ENCODE assay signal across 28 mouse cellular contexts in genomic region chr4:117122209-117122608, GRCm38 (mm10). TPM values are rescaled to one million over a fixed set of nuclear protein-coding genes. Genes with fewer than 3 reads are reported as not detected.
DNase-seq lines count a peak whose midpoint lies in the region; ATAC-seq and TF ChIP-seq lines count a peak whose summit lies in the region.
"Had no signal": no experiment of that assay in that cellular context is flagged by ENCODE, and none has a peak within 500 bp of the region (broad histone marks: within the 10 kb centered on the region; RNA-seq: fewer than 3 reads in every experiment).

No protein-coding gene starts in this region.

- DNase-seq in cerebellum, adult 11-12 months = peak; percentile 30
- DNase-seq in cerebellum, adult 11 months = no peak
- DNase-seq in hindbrain, embryonic 10.5 days (ENCODE audit: low spot score) = no peak
- no peak for DNase-seq in adrenal gland, postnatal 4 days (ENCODE audit: low spot score in 2 of 2)
- DNase-seq in urinary bladder, postnatal 10 days (ENCODE audit: low spot score) = no peak
- DNase-seq: adrenal gland, adult 8-10 months; cerebellum, adult 18-20 months; cerebellum, postnatal 14 days; kidney, adult 9 months; kidney, postnatal 25 days; thymus, postnatal 14 days had no signal

- no peaks in the 10 kb centered on the region for H3K27me3 ChIP-seq in hindbrain, embryonic 10.5 days (ENCODE audit: insufficient read depth, poor library complexity, severe bottlenecking)
- no peaks in the 10 kb centered on the region for H3K27me3 ChIP-seq in hindbrain, embryonic 12.5 days
- H3K27me3 ChIP-seq in ES-Bruce4 (ENCODE audit: control insufficient read depth, insufficient read depth, low read length, poor library complexity, severe bottlenecking) (no peaks in the 10 kb centered on the region), myocyte (ENCODE audit: control insufficient read depth, insufficient read depth, insufficient read length) (no peaks in the 10 kb centered on the region)
- H3K27me3 ChIP-seq: embryonic facial prominence, embryonic 12.5 days; forebrain, embryonic 12.5 days; hindbrain, embryonic 15.5 days; intestine, embryonic 15.5 days; limb, embryonic 15.5 days had no signal

- no peak for TF ChIP-seq EP300 in ES-Bruce4 (IDR thresholded peaks at IDR 0.05; ENCODE audit: insufficient read depth, low read depth, low read length)

- H3K27ac ChIP-seq in hindbrain, embryonic 10.5 days = peak overlapping the region; percentile 18; the same call in 1 of the 2 replicates
- H3K27ac ChIP-seq in hindbrain, embryonic 12.5 days = no peak overlapping the region
- H3K27ac ChIP-seq in ES-Bruce4 (ENCODE audit: insufficient read depth, low read length) = peak overlapping the region; percentile 65
- H3K27ac ChIP-seq: embryonic facial prominence, embryonic 12.5 days; forebrain, embryonic 12.5 days; hindbrain, embryonic 15.5 days; intestine, embryonic 15.5 days; layer of hippocampus, adult 2 months; limb, embryonic 15.5 days; liver, embryonic 14.5 days had no signal

- H3K4me3 ChIP-seq in hindbrain, embryonic 10.5 days = no peak overlapping the region
- no peak overlapping the region for H3K4me3 ChIP-seq in hindbrain, embryonic 12.5 days
- H3K4me3 ChIP-seq in ES-Bruce4 (ENCODE audit: low read depth, low read length) = peak overlapping the region; percentile 35
- no peak overlapping the region for H3K4me3 ChIP-seq in myocyte
- H3K4me3 ChIP-seq: embryonic facial prominence, embryonic 12.5 days; erythroblast, embryonic 14.5 days; forebrain, embryonic 12.5 days; intestine, embryonic 15.5 days; layer of hippocampus, adult 2 months; limb, embryonic 15.5 days; midbrain, embryonic 10.5 days had no signal

- ATAC-seq in hindbrain, embryonic 12.5 days (ENCODE audit: low FRiP score) = no peak
- ATAC-seq: intestine, embryonic 15.5 days had no signal

- 83% methylated on average over 4 of the region's 4 CpGs for WGBS in hindbrain, embryonic 10.5 days
- 91% methylated on average over 4 of the region's 4 CpGs for WGBS in hindbrain, embryonic 12.5 days

- H3K9me3 ChIP-seq in hindbrain, embryonic 10.5 days = no peaks in the 10 kb centered on the region
- H3K9me3 ChIP-seq in hindbrain, embryonic 12.5 days (replicated peaks) = no peaks in the 10 kb centered on the region
- H3K9me3 ChIP-seq in ES-Bruce4 (replicated peaks; ENCODE audit: control insufficient read depth, insufficient read depth, low read length, poor library complexity, severe bottlenecking) = no peaks in the 10 kb centered on the region
- H3K9me3 ChIP-seq: embryonic facial prominence, embryonic 12.5 days; forebrain, embryonic 12.5 days; G1E; hindbrain, embryonic 15.5 days; intestine, embryonic 15.5 days; limb, embryonic 15.5 days; midbrain, embryonic 10.5 days had no signal

- no peak for TF ChIP-seq POLR2A in ES-Bruce4 (IDR thresholded peaks at IDR 0.05; ENCODE audit: insufficient read depth, low read length)
- TF ChIP-seq POLR2A in myocyte (IDR thresholded peaks at IDR 0.05; ENCODE audit: insufficient read length, low read depth) = no peak

- H3ac ChIP-seq in myocyte (ENCODE audit: control insufficient read depth, insufficient read length) = no peak overlapping the region

- peaks cover 51% of the 10 kb centered on the region for H3K4me1 ChIP-seq in hindbrain, embryonic 10.5 days (replicated peaks)
- peaks cover 35% of the 10 kb centered on the region for H3K4me1 ChIP-seq in hindbrain, embryonic 12.5 days
- H3K4me1 ChIP-seq in ES-Bruce4 (ENCODE audit: control insufficient read depth, insufficient read depth, low read length) = peaks cover 2% of the 10 kb centered on the region

- no peak for TF ChIP-seq CTCF in ES-Bruce4 (IDR thresholded peaks at IDR 0.05; ENCODE audit: low read depth, low read length)

- no peak overlapping the region for H3K9ac ChIP-seq in hindbrain, embryonic 12.5 days
- H3K9ac ChIP-seq in ES-Bruce4 (ENCODE audit: low read depth, poor library complexity, severe bottlenecking) = peak overlapping the region; percentile 4; the same call in 1 of the 2 replicates
- H3K9ac ChIP-seq: embryonic facial prominence, embryonic 12.5 days; forebrain, embryonic 12.5 days; hindbrain, embryonic 15.5 days; intestine, embryonic 15.5 days; limb, embryonic 15.5 days; liver, embryonic 14.5 days had no signal

- peaks cover 8% of the 10 kb centered on the region; the same call in 1 of the 2 replicates for H3K36me3 ChIP-seq in hindbrain, embryonic 10.5 days
- no peaks in the 10 kb centered on the region for H3K36me3 ChIP-seq in hindbrain, embryonic 12.5 days
- H3K36me3 ChIP-seq in ES-Bruce4 (ENCODE audit: control insufficient read depth, insufficient read depth, low read length, poor library complexity, severe bottlenecking) = peaks cover 4% of the 10 kb centered on the region; the same call in 1 of the 2 replicates
- H3K36me3 ChIP-seq in myocyte (ENCODE audit: control insufficient read depth, insufficient read depth) = no peaks in the 10 kb centered on the region
- H3K36me3 ChIP-seq: embryonic facial prominence, embryonic 12.5 days; forebrain, embryonic 12.5 days; hindbrain, embryonic 15.5 days; intestine, embryonic 15.5 days; limb, embryonic 15.5 days had no signal

- peaks cover 7% of the 10 kb centered on the region for H3K79me2 ChIP-seq in myocyte (ENCODE audit: control insufficient read depth, insufficient read depth)

- H3K4me2 ChIP-seq in hindbrain, embryonic 12.5 days (replicated peaks) = no peak overlapping the region
- peak overlapping the region; percentile 18 for H3K4me2 ChIP-seq in myocyte (ENCODE audit: low read depth)
- H3K4me2 ChIP-seq: forebrain, embryonic 12.5 days; hindbrain, embryonic 15.5 days; intestine, embryonic 15.5 days; limb, embryonic 15.5 days had no signal

TF ChIP-seq in myocyte, 11 proteins besides CTCF, POLR2A, EP300 and RAD21:
- TF ChIP-seq E2F4 (IDR thresholded peaks at IDR 0.05; ENCODE audit: insufficient read depth) = no peak
- TF ChIP-seq SRF (IDR thresholded peaks at IDR 0.05; ENCODE audit: control insufficient read depth, insufficient read length, low read depth) = no peak
- TF ChIP-seq CEBPB (IDR thresholded peaks at IDR 0.05; ENCODE audit: insufficient read depth, poor library complexity, severe bottlenecking) = no peak
- TF ChIP-seq POLR2AphosphoS2 (IDR thresholded peaks at IDR 0.05; ENCODE audit: insufficient read length, low read depth) = no peak
- no peak for TF ChIP-seq MYOG (IDR thresholded peaks at IDR 0.05; ENCODE audit: control insufficient read depth in 1 of 3, insufficient read depth in 1 of 3, insufficient read length in 2 of 3, low read depth in 2 of 3)
- TF ChIP-seq REST (IDR thresholded peaks at IDR 0.05; ENCODE audit: insufficient read depth, insufficient read length) = no peak
- no peak for TF ChIP-seq USF1 (IDR thresholded peaks at IDR 0.05; ENCODE audit: low read depth)

RNA-seq across cellular contexts. Expression of gene Btbd19, which starts 3.3 kb away (rescaled TPM):
- 4.4 and 4.8 TPM in 2 replicates for polyA plus RNA-seq in hindbrain, embryonic 10.5 days (2016; fragmentation: Nextera tagmentation; extraction: Ambion mirVana)
- polyA plus RNA-seq in hindbrain, embryonic 12.5 days (2016; fragmentation: Nextera tagmentation; extraction: Ambion mirVana) = 4.0 and 4.5 TPM in 2 replicates
- polyA plus RNA-seq in ES-Bruce4 (2011; ENCODE audit: insufficient read depth, insufficient read length, low read depth, missing spikeins) = 60.9 and 65.8 TPM in 2 replicates
- 20.2 TPM for polyA plus RNA-seq in myocyte (2012; fragmentation: generic; extraction: Trizol)
- 10 to 100 TPM in 1 of 2 experiments, 1 to 10 TPM in 1; 9.1 to 10.8 TPM for total RNA-seq in adrenal gland, postnatal 4 days (2021)

RNA-seq across cellular contexts. Expression of gene Tctex1d4, which starts 4.4 kb away (rescaled TPM):
- 0.71 TPM in 1 of 2 replicates, not detected in the other for polyA plus RNA-seq in hindbrain, embryonic 10.5 days (2016; fragmentation: Nextera tagmentation; extraction: Ambion mirVana)
- 0.34 TPM in 1 of 2 replicates, not detected in the other for polyA plus RNA-seq in hindbrain, embryonic 12.5 days (2016; fragmentation: Nextera tagmentation; extraction: Ambion mirVana)
- not detected in 2 replicates for polyA plus RNA-seq in ES-Bruce4 (2011; ENCODE audit: insufficient read depth, insufficient read length, low read depth, missing spikeins)
- polyA plus RNA-seq in myocyte (2012; fragmentation: generic; extraction: Trizol) = 0.18 TPM
- total RNA-seq in adrenal gland, postnatal 4 days (2021) = not detected
- total RNA-seq: adrenal gland, adult 8-10 months; heart, postnatal 25 days; left cerebral cortex, postnatal 25 days; neutrophil, adult 5-6 weeks had no signal
- polyA plus RNA-seq: embryonic facial prominence, embryonic 12.5 days; erythroblast, embryonic 14.5 days; forebrain, embryonic 12.5 days; heart, embryonic 14.5 days; intestine, embryonic 15.5 days; limb, embryonic 15.5 days; liver, embryonic 14.5 days; midbrain, embryonic 10.5 days had no signal

RNA-seq across cellular contexts. Expression of gene Plk3, which starts 11.6 kb away (rescaled TPM):
- 41.8 and 58.6 TPM in 2 replicates for polyA plus RNA-seq in hindbrain, embryonic 10.5 days (2016; fragmentation: Nextera tagmentation; extraction: Ambion mirVana)
- polyA plus RNA-seq in hindbrain, embryonic 12.5 days (2016; fragmentation: Nextera tagmentation; extraction: Ambion mirVana) = 26.4 and 29.6 TPM in 2 replicates
- polyA plus RNA-seq in ES-Bruce4 (2011; ENCODE audit: insufficient read depth, insufficient read length, low read depth, missing spikeins) (12.1 and 12.5 TPM in 2 replicates), myocyte (2012; fragmentation: generic; extraction: Trizol) (17.4 TPM)
- 1 to 10 TPM; 4.8 to 5.7 TPM for total RNA-seq in adrenal gland, postnatal 4 days (2021)

RNA-seq across cellular contexts. Expression of gene Ptch2, which starts 26.3 kb away (rescaled TPM):
- polyA plus RNA-seq in hindbrain, embryonic 10.5 days (2016; fragmentation: Nextera tagmentation; extraction: Ambion mirVana) = 5.8 and 6.9 TPM in 2 replicates
- 4.5 and 5.9 TPM in 2 replicates for polyA plus RNA-seq in hindbrain, embryonic 12.5 days (2016; fragmentation: Nextera tagmentation; extraction: Ambion mirVana)
- polyA plus RNA-seq in ES-Bruce4 (2011; ENCODE audit: insufficient read depth, insufficient read length, low read depth, missing spikeins) = 4.5 and 5.7 TPM in 2 replicates
- 0.02 TPM for polyA plus RNA-seq in myocyte (2012; fragmentation: generic; extraction: Trizol)
- total RNA-seq in adrenal gland, postnatal 4 days (2021) = 10 to 100 TPM; 13.3 to 14.2 TPM
- polyA plus RNA-seq: G1E had no signal

RNA-seq across cellular contexts. Expression of gene Rps8, which starts 33.8 kb away (rescaled TPM):
- 660 and 807 TPM in 2 replicates for polyA plus RNA-seq in hindbrain, embryonic 10.5 days (2016; fragmentation: Nextera tagmentation; extraction: Ambion mirVana)
- 588 and 618 TPM in 2 replicates for polyA plus RNA-seq in hindbrain, embryonic 12.5 days (2016; fragmentation: Nextera tagmentation; extraction: Ambion mirVana)
- polyA plus RNA-seq in ES-Bruce4 (2011; ENCODE audit: insufficient read depth, insufficient read length, low read depth, missing spikeins) = 2,253 and 2,515 TPM in 2 replicates
- 3,907 TPM for polyA plus RNA-seq in myocyte (2012; fragmentation: generic; extraction: Trizol)
- total RNA-seq in adrenal gland, postnatal 4 days (2021) = 1,000 to 10,000 TPM; 1,506 to 1,548 TPM
